Mouse (Mus musculus): ENCODE results near the gene Herpud1. TPM values are rescaled to one million over a fixed set of nuclear protein-coding genes. Genes with fewer than 3 reads are reported as not detected.
A peak's percentile ranks its signal among the peaks of the same experiment; 100 is the strongest.

Gene Herpud1
- total and polyA plus RNA-seq, 3 experiments, result 124 to 257 (median 206) TPM

- Histone ChIP-seq H3K9me3 (replicated peaks; ENCODE audit: low read length) (no peaks in the 10 kb centered on the region), H3K4me2 (ENCODE audit: insufficient read depth, low read depth, poor library complexity, severe bottlenecking) (no peak overlapping the region), H3K36me3 (replicated peaks in 1 of 2; ENCODE audit: control insufficient read depth in 1 of 2, insufficient read depth in 1 of 2, low read length in 1 of 2) (no peaks in the 10 kb centered on the region), H3K4me3 (replicated peaks in 1 of 3; ENCODE audit: low read depth in 2 of 3, low read length in 2 of 3, poor library complexity in 1 of 3) (no peak overlapping the region), H3K27ac (ENCODE audit: insufficient read depth, low read depth) (no peak overlapping the region), H3K9ac (ENCODE audit: insufficient read depth, low read depth) (no peak overlapping the region), H3K27me3 (replicated peaks) (no peaks in the 10 kb centered on the region), H3K79me2 (replicated peaks; ENCODE audit: control insufficient read depth, extremely low read depth, insufficient read depth, poor library complexity, severe bottlenecking) (no peaks in the 10 kb centered on the region), H3K4me1 (ENCODE audit: control insufficient read depth in 1 of 2, insufficient read depth in 2 of 2) (peaks cover 28 to 60% of the 10 kb centered on the region in 2 experiments)
- no peak for TF ChIP-seq MAZ (IDR thresholded peaks at IDR 0.05; ENCODE audit: low read depth, low read length)
- TF ChIP-seq RAD21 (IDR thresholded peaks at IDR 0.05; ENCODE audit: low read depth, low read length), result no peak
- no peak for TF ChIP-seq UBTF (IDR thresholded peaks at IDR 0.05; ENCODE audit: low read depth, low read length)
- TF ChIP-seq ETS1 (conservative IDR thresholded peaks at IDR 0.05; ENCODE audit: low read depth, low read length), result no peak
- no peak for TF ChIP-seq USF1 (IDR thresholded peaks at IDR 0.05; ENCODE audit: low read depth, low read length)
- no peak for TF ChIP-seq EP300 (IDR thresholded peaks at IDR 0.05; ENCODE audit: low read length)
- TF ChIP-seq PAX5 (IDR thresholded peaks at IDR 0.05; ENCODE audit: low read length), result no peak
- TF ChIP-seq MEF2A (IDR thresholded peaks at IDR 0.05; ENCODE audit: borderline replicate concordance, low read depth, low read length), result no peak
- TF ChIP-seq RCOR1 (conservative IDR thresholded peaks at IDR 0.05; ENCODE audit: low read depth, low read length), result no peak
- no peak for TF ChIP-seq TCF12 (IDR thresholded peaks at IDR 0.05; ENCODE audit: low read depth, low read length)
- TF ChIP-seq IRF4 (IDR thresholded peaks at IDR 0.05; ENCODE audit: low read depth, low read length), result no peak
- no peak for TF ChIP-seq CHD2 (IDR thresholded peaks at IDR 0.05; ENCODE audit: low read length)
- TF ChIP-seq SIN3A (IDR thresholded peaks at IDR 0.05; ENCODE audit: low read length), result no peak
- no peak for TF ChIP-seq ELF1 (IDR thresholded peaks at IDR 0.05; ENCODE audit: low read depth, low read length)
- no peak for TF ChIP-seq ZKSCAN1 (IDR thresholded peaks at IDR 0.05; ENCODE audit: borderline replicate concordance, low read depth, low read length)
- dilution Hi-C loops (cut with MboI; ENCODE audit: extremely low pct_ligation_motif_present, extremely low pct_unique_long_range_greater_than_20kb, low sequenced_read_pairs) (no loop called here), in situ Hi-C loops (cut with MboI; ENCODE audit: low pct_ligation_motif_present, low pct_unique_long_range_greater_than_20kb, low sequenced_read_pairs) (no loop called here)
- no peak for DNase-seq (ENCODE audit: extremely low read depth)
Observed at GRCm38 (mm10) chr8:94361774-94362431, 24.3 kb upstream of the Herpud1 start.

- Histone ChIP-seq H3K4me1 (ENCODE audit: control insufficient read depth in 1 of 2, insufficient read depth in 2 of 2) (peaks cover 28 to 52% of the 10 kb centered on the region in 2 experiments), H3K9ac (ENCODE audit: insufficient read depth, low read depth) (peak overlapping the region; percentile 20; the same call in 1 of the 2 replicates), H3K9me3 (replicated peaks; ENCODE audit: low read length) (no peaks in the 10 kb centered on the region), H3K36me3 (replicated peaks in 1 of 2; ENCODE audit: control insufficient read depth in 1 of 2, insufficient read depth in 1 of 2, low read length in 1 of 2) (no peaks in the 10 kb centered on the region), H3K27me3 (replicated peaks) (no peaks in the 10 kb centered on the region), H3K79me2 (replicated peaks; ENCODE audit: control insufficient read depth, extremely low read depth, insufficient read depth, poor library complexity, severe bottlenecking) (no peaks in the 10 kb centered on the region), H3K4me3 (replicated peaks in 1 of 3; ENCODE audit: low read depth in 2 of 3, low read length in 2 of 3, poor library complexity in 1 of 3) (peak overlapping the region in 2 of 3 experiments; percentile 3 to 32), H3K27ac (ENCODE audit: insufficient read depth, low read depth) (peak overlapping the region; percentile 56), H3K4me2 (ENCODE audit: insufficient read depth, low read depth, poor library complexity, severe bottlenecking) (peak overlapping the region; percentile 26; the same call in 1 of the 2 replicates)
- DNase-seq (ENCODE audit: extremely low read depth), result no peak
- no peak for TF ChIP-seq MYC (IDR thresholded peaks at IDR 0.05; ENCODE audit: low read depth, low read length)
- in situ Hi-C loops (cut with MboI; ENCODE audit: low pct_ligation_motif_present, low pct_unique_long_range_greater_than_20kb, low sequenced_read_pairs), result no loop called here
- dilution Hi-C loops (cut with MboI; ENCODE audit: extremely low pct_ligation_motif_present, extremely low pct_unique_long_range_greater_than_20kb, low sequenced_read_pairs), result no loop called here
Observed at GRCm38 (mm10) chr8:94362607-94363239, 23.5 kb upstream of the Herpud1 start.
